Mouse (Mus musculus): ENCODE data around the gene Epas1. TPM values are rescaled to one million over a fixed set of nuclear protein-coding genes. Genes with fewer than 3 reads are reported as not detected.
A peak's percentile ranks its signal among the peaks of the same experiment; 100 is the strongest.

The Epas1 gene
- total and polyA plus RNA-seq, 2 experiments from 2014 or later: 4.7 to 14.3 TPM

DNA sequence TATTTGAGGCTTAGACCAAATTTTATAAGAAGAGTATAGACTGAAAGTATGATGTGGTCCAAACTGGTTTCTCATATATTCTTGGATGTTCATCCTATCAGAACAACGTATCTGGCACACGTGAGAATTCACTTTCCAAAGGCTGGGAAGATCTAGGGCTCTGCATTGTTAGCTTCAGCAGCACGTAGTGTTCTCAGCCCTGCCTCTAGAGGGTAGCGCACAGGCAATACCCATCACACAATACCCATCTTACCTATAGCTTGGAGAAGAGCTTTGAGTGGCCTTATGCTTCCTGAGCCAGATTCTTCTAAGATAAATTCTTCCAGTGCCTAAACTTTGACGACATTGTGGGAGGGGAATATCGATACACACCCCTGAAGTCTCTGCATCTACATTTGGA lies 24.6 kb downstream of the Epas1 start:
- WGBS: 94% methylated on average over 6 of the region's 6 CpGs
- no peak overlapping the region for H3K4me2 ChIP-seq (ENCODE audit: low read depth)
- no peak overlapping the region for H3K4me3 ChIP-seq (ENCODE audit: low read depth, low read length)
- H3K27me3 ChIP-seq (ENCODE audit: insufficient read depth, low read length): no peaks in the 10 kb centered on the region
- H3K9me3 ChIP-seq (ENCODE audit: low read length): no peaks in the 10 kb centered on the region
- no peaks in the 10 kb centered on the region for H3K4me1 ChIP-seq (ENCODE audit: insufficient read depth)
- no peak overlapping the region for H3K9ac ChIP-seq
- no peak for TF ChIP-seq CTCF (IDR thresholded peaks at IDR 0.05; ENCODE audit: low read depth)
- H3K27ac ChIP-seq (ENCODE audit: low read depth, low read length): no peak overlapping the region
- no peaks in the 10 kb centered on the region for H3K36me3 ChIP-seq (ENCODE audit: insufficient read depth)
- no peak for DNase-seq
- ATAC-seq: no peak

DNA sequence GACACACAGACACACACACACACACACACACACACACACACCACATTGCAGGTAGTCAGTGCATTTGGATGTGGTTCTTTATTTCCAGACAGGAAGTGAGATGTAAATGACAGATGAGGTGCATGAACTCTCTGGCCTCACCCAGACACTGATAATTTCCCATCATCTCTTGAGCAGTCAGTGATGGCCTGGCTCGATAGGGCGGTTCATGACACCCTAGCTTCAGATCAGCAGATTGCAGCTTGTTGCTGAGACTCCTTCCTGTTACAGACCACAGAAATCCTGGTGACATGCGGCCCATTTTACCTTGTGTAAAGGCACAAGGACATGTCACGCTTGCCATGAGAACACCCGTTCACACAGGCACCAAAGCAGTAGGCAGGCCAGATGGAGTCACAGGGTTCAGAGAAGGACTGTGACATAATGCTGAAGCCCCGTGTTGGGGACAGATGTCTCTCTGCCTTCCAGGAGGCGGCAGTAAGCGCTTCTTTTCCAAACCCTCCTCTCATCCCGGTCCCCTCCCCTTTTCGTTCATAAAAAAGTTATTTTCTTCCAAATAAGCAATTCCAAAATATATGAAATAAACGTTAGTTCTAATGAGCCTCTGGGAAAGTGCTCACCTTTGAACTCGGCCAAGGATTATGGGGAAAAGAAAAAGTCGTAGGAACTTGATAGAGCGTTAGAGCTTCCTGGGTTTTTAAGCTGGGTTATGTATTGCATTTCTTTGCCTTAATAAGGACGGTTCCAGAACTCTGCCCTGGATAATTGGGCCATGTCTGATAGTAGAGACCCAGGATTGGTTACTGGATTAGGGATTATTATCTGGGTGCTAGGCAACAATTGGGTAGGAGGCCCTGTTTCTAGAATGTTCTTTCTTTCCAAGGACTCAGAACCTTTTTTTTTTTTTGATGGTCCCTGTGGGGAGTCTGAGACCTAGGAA lies 26.0 kb downstream of the Epas1 start:
- Histone ChIP-seq H3K27me3 (ENCODE audit: insufficient read depth, low read length) (no peaks in the 10 kb centered on the region), H3K36me3 (ENCODE audit: insufficient read depth) (no peaks in the 10 kb centered on the region), H3K4me1 (ENCODE audit: insufficient read depth) (no peaks in the 10 kb centered on the region), H3K9ac (no peak overlapping the region), H3K4me3 (ENCODE audit: low read depth, low read length) (no peak overlapping the region), H3K27ac (ENCODE audit: low read depth, low read length) (no peak overlapping the region), H3K4me2 (ENCODE audit: low read depth) (no peak overlapping the region), H3K9me3 (ENCODE audit: low read length) (no peaks in the 10 kb centered on the region)
- DNase-seq (no peak), ATAC-seq (no peak; the same call in 1 of the 2 replicates)
- peak; percentile 19; the same call in 1 of the 2 replicates for TF ChIP-seq CTCF (IDR thresholded peaks at IDR 0.05; ENCODE audit: low read depth)
- 61% methylated on average over 15 of the region's 15 CpGs for WGBS

DNA sequence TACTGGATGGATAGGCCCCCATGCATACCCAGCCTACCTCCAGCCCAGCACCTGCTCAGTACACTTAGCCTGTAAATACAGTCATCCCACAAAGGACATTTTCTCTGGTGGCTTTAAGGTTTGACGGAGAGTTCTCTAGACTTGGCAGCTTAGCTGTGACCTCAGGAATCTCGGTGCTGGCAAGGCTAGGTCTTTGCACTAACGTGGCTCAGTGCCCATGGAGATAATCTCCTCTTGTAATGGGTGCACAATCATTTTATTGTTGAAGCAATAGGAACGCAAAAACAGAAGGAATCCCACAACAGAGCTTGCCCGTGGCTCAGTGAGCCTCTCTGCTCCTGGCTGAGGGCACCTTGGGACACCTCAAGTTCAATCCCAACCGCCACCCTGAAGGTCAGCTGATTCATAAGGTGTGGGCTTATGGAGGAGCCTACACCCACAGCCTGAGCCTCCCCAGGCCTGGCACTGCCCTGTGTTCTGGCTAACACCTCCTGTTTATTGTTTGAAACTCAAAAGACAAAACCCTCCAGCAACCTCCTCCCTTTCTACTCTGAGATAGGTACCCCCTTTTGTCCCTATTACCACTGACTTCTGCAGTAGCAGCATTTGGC lies 27.3 kb downstream of the Epas1 start:
- H3K36me3 ChIP-seq (ENCODE audit: insufficient read depth): no peaks in the 10 kb centered on the region
- H3K9me3 ChIP-seq (ENCODE audit: low read length): no peaks in the 10 kb centered on the region
- no peak for ATAC-seq
- no peak overlapping the region for H3K27ac ChIP-seq (ENCODE audit: low read depth, low read length)
- no peak overlapping the region for H3K9ac ChIP-seq
- H3K4me1 ChIP-seq (ENCODE audit: insufficient read depth): 0 out of 2 replicates have a peak, but pooled peaks cover 3% of the 10 kb centered on the region
- H3K4me2 ChIP-seq (ENCODE audit: low read depth): no peak overlapping the region
- no peak overlapping the region for H3K4me3 ChIP-seq (ENCODE audit: low read depth, low read length)
- TF ChIP-seq CTCF (IDR thresholded peaks at IDR 0.05; ENCODE audit: low read depth): no peak
- WGBS: 47% methylated on average over 6 of the region's 6 CpGs
- no peaks in the 10 kb centered on the region for H3K27me3 ChIP-seq (ENCODE audit: insufficient read depth, low read length)
- no peak for DNase-seq

DNA sequence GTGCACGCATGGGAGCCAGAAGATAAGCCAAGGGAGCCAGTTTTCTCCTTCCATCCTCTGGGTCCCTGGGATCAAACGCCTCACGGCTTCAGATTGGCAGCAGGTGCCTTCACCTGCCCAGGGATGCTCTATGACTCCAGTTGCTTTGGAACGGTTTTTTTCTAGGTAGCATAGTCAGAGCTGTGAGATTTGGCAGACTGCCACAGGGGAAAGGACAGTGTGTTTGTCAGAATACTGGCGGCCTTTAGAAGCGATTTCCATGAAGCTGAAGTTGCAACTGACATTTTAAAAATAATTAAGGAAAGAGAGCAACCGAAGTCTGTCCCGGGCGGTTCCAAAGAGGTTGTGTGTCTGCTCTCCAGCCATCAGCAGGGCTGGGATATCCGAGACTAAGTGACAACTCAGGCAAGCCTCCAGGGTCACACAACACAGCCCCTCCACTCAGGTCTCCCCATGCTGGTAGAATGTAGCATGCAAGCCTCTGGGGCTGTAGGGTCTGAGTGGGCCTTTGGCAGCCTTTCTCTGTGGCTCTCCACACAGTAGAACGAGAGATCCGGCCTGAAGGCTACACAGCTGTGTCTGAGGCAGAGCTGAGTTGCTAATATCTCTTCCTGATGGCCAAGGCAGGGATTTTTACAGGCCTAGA lies 28.4 kb downstream of the Epas1 start:
- H3K4me3 ChIP-seq (ENCODE audit: low read depth, low read length): no peak overlapping the region
- H3K9ac ChIP-seq: no peak overlapping the region
- no peak for ATAC-seq
- H3K36me3 ChIP-seq (ENCODE audit: insufficient read depth): no peaks in the 10 kb centered on the region
- H3K27ac ChIP-seq (ENCODE audit: low read depth, low read length): no peak overlapping the region
- 0 out of 2 replicates have a peak, but pooled peaks cover 4% of the 10 kb centered on the region for H3K4me1 ChIP-seq (ENCODE audit: insufficient read depth)
- no peaks in the 10 kb centered on the region for H3K9me3 ChIP-seq (ENCODE audit: low read length)
- no peak overlapping the region for H3K4me2 ChIP-seq (ENCODE audit: low read depth)
- DNase-seq: no peak
- WGBS: 55% methylated on average over 12 of the region's 12 CpGs
- H3K27me3 ChIP-seq (ENCODE audit: insufficient read depth, low read length): no peaks in the 10 kb centered on the region
- no peak for TF ChIP-seq CTCF (IDR thresholded peaks at IDR 0.05; ENCODE audit: low read depth)

DNA sequence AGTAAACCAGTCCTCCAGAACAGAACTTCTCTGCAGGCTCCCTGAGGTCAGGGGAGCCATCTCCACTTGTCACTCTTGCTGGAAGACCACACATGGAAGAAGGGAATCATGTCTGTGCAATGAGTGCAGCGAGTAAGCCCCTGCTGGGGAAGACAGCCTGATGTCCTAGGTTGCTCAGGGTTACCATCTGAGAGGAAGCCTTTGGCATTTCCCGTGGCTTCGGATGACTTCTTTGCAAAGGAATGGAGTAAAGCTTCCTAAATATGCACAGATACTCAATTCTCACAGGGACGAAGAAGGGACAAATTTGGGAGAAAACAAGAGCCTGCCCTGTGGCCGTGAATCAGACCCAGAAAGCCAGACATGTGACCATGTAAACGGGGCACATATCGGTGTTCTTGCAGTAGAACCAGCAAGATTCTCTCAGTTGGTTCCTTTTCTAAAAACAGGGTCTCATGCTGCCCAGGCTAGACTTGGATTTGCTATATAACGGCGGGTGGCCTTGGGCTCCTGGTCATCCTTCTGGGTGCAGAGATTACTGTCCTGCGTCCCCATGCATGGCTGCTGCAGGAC lies 31.0 kb downstream of the Epas1 start:
- 0 out of 2 replicates have a peak, but pooled peaks cover 6% of the 10 kb centered on the region for H3K4me1 ChIP-seq (ENCODE audit: insufficient read depth)
- no peak overlapping the region for H3K9ac ChIP-seq
- H3K27ac ChIP-seq (ENCODE audit: low read depth, low read length): no peak overlapping the region
- H3K9me3 ChIP-seq (ENCODE audit: low read length): no peaks in the 10 kb centered on the region
- H3K4me2 ChIP-seq (ENCODE audit: low read depth): no peak overlapping the region
- H3K4me3 ChIP-seq (ENCODE audit: low read depth, low read length): no peak overlapping the region
- no peak for TF ChIP-seq CTCF (IDR thresholded peaks at IDR 0.05; ENCODE audit: low read depth)
- WGBS: 80% methylated on average over 10 of the region's 10 CpGs
- no peaks in the 10 kb centered on the region for H3K36me3 ChIP-seq (ENCODE audit: insufficient read depth)
- no peaks in the 10 kb centered on the region for H3K27me3 ChIP-seq (ENCODE audit: insufficient read depth, low read length)
- ATAC-seq (no peak), DNase-seq (no peak)

DNA sequence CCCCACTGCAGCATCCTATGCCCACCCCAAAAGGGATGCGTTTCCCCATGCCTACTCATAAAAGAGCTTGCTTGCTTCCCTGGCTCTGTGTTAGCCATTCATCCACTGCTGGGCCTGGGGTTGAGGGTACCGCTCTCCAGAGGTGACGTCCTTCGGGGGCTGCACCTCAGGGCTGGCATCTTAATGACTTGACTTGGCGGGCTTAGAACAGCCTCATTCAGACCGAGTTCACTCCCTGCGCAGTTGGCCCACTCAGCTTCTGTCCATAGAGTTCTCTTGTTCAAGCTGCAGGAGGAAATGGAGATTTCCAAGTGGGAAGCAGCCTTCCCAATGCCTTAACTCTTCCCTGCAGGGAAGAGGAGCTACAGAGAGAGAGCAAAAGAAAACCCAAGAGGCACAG lies 32.1 kb downstream of the Epas1 start:
- Histone ChIP-seq H3K27me3 (ENCODE audit: insufficient read depth, low read length) (no peaks in the 10 kb centered on the region), H3K9ac (no peak overlapping the region), H3K4me1 (ENCODE audit: insufficient read depth) (0 out of 2 replicates have a peak, but pooled peaks cover 6% of the 10 kb centered on the region), H3K4me2 (ENCODE audit: low read depth) (no peak overlapping the region), H3K27ac (ENCODE audit: low read depth, low read length) (peak overlapping the region; percentile 21; the same call in 1 of the 2 replicates), H3K9me3 (ENCODE audit: low read length) (no peaks in the 10 kb centered on the region), H3K4me3 (ENCODE audit: low read depth, low read length) (no peak overlapping the region), H3K36me3 (ENCODE audit: insufficient read depth) (no peaks in the 10 kb centered on the region)
- WGBS: 42% methylated on average over 7 of the region's 7 CpGs
- ATAC-seq: peak; percentile 61
- no peak for DNase-seq
- no peak for TF ChIP-seq CTCF (IDR thresholded peaks at IDR 0.05; ENCODE audit: low read depth)
